Mouse (Mus musculus) kidney, adult 11 months (tissue): ENCODE measurements around the gene Homer1.

Source experiments
- DNase-seq: peaks from one replicate; pipeline ENCODE4 v3.0.0; 2022

The Homer1 gene

GRCm38 (mm10) chr13:93299316-93299715 lies at the start of gene Homer1:
Homer1 (plus strand) TSS chr13:93299635.
- no peak for DNase-seq

GRCm38 (mm10) chr13:93251732-93252131 lies 47.7 kb upstream of the Homer1 start:
- no peak for DNase-seq

GRCm38 (mm10) chr13:93252175-93252574 lies 47.3 kb upstream of the Homer1 start:
- DNase-seq: no peak

DNA sequence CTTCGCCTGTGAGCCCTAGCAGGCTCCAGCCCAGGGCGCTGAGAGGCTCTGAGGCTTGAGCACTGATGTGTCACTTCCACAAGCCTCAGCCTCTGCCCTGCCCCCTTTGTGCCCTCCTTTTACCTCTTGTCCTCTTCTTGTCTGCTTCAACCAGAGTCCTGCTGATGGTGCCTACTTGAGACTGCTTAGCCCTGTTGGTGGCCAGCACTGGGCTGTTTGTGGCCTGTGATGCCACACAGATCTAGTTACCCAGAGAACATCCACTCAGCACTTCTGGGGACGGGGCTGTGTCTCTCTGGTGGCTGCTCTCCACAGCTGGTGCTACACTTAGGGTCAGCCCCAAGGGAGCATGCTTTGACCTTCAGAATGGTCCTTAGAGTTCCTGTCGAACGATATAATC lies 46.5 kb upstream of the Homer1 start:
- DNase-seq: no peak

DNA sequence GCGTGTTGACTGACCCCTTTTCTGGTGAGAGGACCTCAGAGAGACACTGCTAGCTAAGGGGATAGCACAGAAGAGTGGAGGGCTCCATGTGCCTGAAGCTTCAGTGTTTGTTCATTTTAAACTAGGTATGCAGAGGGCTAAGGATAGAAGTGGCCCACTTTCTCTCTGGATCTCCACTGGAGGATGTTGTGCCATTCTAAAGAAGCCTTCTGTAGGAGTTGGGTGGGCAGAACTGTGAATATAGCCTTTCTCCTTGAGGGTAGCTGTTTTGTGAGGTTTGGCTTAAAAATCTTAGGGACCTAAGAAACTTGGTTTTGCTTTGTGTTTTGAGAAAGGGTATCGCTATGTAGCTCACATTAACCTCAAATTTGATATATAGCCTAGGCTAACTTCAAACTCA lies 32.3 kb upstream of the Homer1 start:
- no peak for DNase-seq

- no peak for DNase-seq
These were observed 1.1 kb downstream of the Homer1 start for GRCm38 (mm10) chr13:93300581-93300980.

DNA sequence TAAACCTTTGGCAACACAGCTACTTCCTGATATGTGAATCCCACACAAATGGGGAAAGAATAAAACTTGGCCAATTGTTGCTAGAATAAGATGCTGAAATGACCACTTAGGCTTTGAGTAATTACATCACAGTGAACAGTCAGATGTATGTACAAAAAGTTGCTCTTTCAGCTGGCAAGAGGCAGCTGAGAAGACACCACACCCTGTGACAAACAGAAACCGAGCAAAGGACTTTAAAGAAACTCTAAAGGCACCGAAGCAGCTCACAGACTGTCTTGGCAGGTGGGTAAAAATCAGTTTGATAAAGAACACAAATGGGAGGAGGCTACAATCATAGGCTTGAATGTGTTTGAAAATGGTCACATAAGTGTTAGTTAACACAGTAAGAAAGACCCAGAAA lies 1.6 kb downstream of the Homer1 start:
- no peak for DNase-seq

- DNase-seq: no peak
These were observed 3.6 kb downstream of the Homer1 start for GRCm38 (mm10) chr13:93302846-93303562.

DNA sequence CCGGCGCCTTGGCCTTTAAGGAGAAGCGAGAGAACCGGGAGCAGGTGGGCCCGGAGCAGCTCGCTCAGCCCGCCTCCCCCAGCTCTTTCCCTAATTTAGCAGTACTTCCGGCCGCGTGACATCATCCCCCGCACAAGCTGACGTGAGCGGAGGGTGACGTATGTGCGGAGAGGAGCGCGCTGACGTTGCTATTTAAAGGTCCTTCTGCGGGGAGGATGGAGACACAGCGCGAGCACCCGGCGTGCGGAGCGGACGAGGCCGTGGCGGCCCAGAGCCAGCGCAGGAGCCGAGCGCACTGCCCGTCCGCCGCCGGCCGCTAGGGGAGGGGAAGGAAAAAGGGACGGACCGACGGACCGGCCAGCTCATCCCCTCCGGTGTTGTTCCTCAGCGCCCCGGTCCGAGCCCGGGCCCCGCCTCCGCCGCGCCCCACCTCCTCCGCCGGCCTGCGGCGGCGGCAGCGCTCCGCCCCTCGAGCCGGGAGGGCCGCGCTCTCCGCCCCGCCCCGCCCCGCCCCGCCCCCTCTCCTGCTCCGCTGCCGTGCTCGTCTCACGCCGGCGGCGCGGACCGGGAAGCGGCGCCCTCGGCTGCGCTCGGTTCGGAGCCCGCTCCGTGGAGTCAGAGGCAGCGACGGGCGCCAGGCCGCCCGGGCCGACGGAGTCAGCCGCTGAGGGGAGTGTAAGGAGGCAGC lies 4.3 kb downstream of the Homer1 start:
- peak; percentile 96 for DNase-seq

GRCm38 (mm10) chr13:93304251-93305001 lies 5.0 kb downstream of the Homer1 start:
- DNase-seq: peak; percentile 36

DNA sequence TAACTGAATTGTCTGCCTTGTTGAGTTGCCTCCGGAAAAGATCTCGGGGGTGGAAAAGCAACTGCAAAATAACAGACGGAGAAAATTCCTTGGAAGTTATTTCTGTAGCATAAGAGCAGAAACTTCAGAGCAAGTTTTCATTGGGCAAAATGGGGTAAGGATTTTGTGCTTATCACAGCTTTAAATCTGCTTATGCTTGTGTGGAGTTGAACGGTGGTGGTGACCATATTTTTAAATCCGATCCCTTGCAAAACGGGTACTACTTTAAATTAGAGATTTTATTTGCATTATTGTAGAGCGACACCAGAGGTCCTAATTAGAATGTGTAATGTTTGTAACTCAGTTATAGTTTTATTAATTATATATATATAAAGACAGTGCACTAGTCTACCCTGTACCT lies 5.7 kb downstream of the Homer1 start:
- no peak for DNase-seq

DNA sequence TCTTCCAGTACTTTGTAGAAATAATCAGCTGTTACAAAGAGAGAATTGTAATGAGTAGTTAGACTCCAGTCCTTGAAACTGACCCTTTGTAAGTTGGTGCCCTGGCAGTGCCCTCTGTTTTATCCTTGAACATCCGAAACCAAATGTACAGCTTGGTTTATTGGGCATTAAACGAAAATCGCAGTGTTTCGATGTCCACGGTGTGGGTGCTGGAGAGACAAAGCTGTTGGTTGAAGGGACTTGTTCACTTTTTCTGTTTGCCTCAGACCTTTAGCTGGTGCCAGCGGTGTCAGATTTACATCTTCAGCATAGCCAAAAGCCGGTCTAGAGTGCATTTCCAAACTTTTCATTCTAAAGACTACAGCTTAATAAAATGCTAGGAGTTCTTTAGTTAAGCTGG lies 6.2 kb downstream of the Homer1 start:
- DNase-seq: no peak

DNA sequence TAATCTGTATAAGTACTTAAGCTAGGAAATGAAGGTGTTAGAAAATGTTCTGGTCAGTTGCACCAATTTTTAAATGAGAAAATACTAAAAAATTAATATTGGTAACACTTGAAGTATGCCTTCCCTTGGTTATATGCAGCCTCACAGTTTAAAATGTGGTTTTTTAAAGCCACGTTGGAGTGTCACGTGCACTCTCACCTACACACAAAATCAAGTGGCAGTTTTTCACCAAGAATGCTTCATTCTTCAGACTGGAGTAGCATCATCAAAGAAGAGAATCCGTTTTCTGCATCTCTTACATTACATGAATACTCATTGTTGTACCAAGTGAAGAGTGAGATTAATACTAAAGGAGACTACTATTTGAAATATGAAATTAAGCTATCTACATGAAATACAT lies 7.1 kb downstream of the Homer1 start:
- no peak for DNase-seq

GRCm38 (mm10) chr13:93307700-93308099 lies 8.3 kb downstream of the Homer1 start:
- no peak for DNase-seq

DNA sequence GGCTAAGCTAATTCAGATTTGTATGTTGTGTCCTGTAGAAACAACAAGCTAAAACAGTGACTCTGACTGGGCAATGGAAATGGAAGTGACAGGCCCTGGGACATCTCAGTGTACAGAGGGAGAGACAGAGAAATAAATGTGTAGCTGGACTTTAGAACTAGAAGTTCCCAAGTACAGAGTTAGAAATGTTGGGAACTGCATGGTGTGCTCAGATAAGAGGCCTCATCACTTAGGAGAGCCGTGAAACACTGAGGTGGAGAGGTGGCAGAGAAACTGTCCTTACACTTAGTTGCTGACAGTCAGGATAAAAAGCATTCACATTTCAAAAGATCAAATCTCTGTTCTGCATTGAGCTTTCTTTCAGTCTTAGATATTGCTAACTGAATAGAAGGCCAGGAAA lies 9.9 kb downstream of the Homer1 start:
- no peak for DNase-seq

GRCm38 (mm10) chr13:93312518-93312917 lies 13.1 kb downstream of the Homer1 start:
- no peak for DNase-seq

DNA sequence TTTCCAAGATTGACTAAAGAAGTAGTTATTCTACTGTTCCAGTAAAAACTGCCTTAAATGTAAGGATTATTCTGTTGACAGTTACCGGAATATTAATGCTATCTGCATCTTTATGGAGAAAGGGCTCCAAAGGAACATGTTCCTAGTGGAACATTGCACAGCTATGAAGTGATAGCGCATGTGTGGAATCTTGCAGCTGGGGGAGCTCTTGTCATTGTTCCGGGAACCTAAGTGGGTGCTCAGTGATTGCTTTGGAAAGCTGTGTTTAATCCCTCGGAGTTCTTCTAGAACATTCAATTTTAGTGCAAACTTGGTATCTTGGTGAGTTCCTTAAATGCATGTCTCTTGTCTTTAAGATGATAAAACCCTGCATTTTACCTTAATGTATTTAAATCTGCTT lies 14.9 kb downstream of the Homer1 start:
- no peak for DNase-seq

DNA sequence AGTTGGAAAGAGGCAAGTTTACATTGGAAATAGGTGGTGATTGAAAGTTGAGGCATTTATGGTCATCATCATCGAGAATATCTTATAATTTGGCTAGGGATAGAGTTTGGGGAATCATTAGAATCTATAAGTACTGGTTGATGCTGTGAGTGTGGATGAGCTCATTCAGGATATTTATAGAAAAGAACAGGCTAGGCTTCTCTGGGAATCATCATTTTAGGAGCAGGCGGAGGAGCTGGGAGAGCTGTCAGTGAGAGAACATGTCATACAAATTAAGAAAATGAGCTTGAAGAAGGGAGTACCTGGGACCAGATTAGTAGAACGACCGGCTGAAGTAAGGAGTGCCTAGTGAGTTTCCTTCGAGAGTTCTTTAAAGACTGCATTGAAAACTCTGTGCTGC lies 20.7 kb downstream of the Homer1 start:
- no peak for DNase-seq

DNA sequence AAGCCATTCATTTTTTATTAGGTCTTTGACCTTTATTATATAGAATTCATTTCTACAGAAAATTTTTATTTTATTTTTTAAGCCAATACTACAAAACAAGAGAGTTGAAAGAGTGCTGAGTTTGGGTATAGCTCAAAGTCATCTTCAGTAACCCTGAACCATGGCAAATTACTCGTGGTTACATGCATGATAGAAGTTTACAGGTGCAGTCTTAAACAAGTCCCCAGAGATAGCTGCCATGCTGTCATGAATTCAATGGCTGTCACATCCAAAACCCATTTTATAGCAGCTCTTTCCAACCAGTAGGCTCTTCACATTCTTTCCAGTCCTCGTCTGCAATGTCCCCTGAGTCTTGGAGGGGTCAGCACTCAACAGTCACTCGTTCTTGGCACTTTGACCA lies 26.9 kb downstream of the Homer1 start:
- no peak for DNase-seq

DNA sequence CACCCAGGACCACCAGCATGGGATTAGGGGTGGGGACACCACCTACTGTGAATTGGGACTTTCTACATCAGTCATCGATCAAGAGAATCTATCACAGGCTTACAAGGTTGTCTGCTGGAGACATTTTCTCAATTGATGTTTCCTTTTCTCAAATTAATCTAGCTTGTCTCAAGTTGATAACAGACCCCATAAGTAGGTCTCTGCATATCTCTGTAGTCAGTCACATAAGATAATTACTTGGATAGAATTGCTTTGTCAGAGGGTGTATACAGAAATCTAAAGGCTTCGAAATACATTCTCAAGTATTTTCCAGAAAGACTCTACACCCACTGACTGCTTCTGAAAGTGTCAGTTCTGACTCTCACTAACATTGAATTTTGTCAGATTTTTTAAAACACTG lies 32.3 kb downstream of the Homer1 start:
- no peak for DNase-seq

DNA sequence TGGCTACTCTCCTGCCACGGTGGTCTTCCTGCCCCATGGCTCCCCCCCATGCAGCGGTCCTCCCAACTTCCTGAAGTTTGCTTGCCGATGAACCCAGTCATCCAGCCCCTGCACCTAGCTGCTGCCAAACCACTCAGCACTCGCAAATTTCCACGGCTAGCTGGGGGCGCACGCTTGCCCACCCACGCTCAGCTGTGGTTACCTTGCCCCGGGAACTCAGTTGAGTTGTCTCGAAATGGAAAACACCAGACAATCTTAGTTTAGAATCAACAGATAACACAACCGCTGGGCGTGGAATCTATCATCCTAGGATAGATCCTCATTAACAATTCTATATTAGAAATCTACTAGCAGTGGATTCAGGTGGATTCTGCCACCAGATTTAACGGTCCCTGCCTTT lies 33.1 kb downstream of the Homer1 start:
- DNase-seq: no peak

DNA sequence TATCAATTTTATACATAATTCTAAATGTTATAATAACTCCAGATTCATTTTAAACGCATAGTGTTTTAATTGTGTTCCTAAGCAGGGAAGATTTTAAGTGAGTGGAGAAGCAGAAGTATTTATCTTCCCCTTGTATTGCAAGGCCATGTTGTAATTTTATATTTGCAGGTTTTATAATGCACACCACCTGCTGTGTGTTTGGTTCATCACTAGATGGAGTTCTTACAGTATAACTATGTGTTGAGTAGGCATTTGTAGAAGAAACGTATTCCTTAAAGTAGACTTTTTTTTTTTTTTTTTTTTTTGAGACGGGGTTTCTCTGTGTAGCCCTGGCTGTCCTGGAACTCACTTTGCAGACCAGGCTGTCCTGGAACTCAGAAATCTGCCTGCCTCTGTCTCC lies 35.9 kb downstream of the Homer1 start:
- no peak for DNase-seq

GRCm38 (mm10) chr13:93338394-93338793 lies 39.0 kb downstream of the Homer1 start:
- no peak for DNase-seq
